Mouse (Mus musculus): ENCODE measurements around the gene B3galt2. TPM values are rescaled to one million over a fixed set of nuclear protein-coding genes. Genes with fewer than 3 reads are reported as not detected.

The B3galt2 gene
- total RNA-seq, 2 experiments from 2014 or later: 20.0 to 23.3 TPM

GRCm38 (mm10) chr1:143702141-143702740 is 61.8 kb downstream of the B3galt2 start:
- DNase-seq (ENCODE audit: low spot score in 2 of 2): no peak

GRCm38 (mm10) chr1:143702741-143703262 is 62.3 kb downstream of the B3galt2 start, which contains the start of gene Cdc73:
Gene Cdc73, minus strand, starts transcription at chr1:143702893.
- DNase-seq (ENCODE audit: low spot score in 2 of 2): peak; percentile 87 to 94

Other genes starting within 250 kb of the B3galt2 start
- gene Cdc73, start 62.2 kb downstream of the B3galt2 start, total RNA-seq (2021): 10 to 100 TPM; 48.0 to 49.2 TPM
- 100 to 1,000 TPM; 109 to 112 TPM for gene Glrx2, start 75.7 kb downstream of the B3galt2 start, total RNA-seq (2021)
- gene Trove2, start 136.4 kb downstream of the B3galt2 start, total RNA-seq (2021): 10 to 100 TPM; 31.9 to 32.2 TPM
- 10 to 100 TPM; 33.0 to 37.4 TPM for gene Uchl5, start 136.6 kb downstream of the B3galt2 start, total RNA-seq (2021)

Data from layer of hippocampus, postnatal 10 days (tissue).